Mouse (Mus musculus): ENCODE measurements around the gene Armc9. TPM values are rescaled to one million over a fixed set of nuclear protein-coding genes. Genes with fewer than 3 reads are reported as not detected.

Armc9 gene
- polyA plus RNA-seq, 1 experiment: 24.9 TPM

DNA sequence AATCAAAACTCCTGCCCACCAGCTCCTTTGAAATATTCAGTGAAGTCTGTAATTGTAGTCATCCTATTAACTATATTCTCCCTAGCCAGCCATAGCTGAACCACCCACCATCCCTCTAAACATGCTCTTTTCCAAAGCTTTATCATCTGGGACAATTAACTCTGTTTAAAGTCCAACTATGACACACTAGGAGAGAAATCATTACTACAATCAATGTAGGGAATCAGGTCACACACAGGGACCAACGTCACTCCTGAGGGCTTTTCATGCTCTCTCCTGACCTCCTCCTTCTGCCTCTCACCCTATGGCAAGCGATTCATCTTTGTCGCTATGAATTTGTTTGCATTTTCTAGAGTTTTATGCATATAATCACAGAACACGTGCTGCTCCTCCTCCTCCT, 132.9 kb downstream of the Armc9 start:
- no peak for TF ChIP-seq POLR2A (IDR thresholded peaks at IDR 0.05; ENCODE audit: borderline replicate concordance, insufficient read depth, low read length)
- no peak for TF ChIP-seq CTCF (IDR thresholded peaks at IDR 0.05; ENCODE audit: borderline replicate concordance, insufficient read depth, low read depth, low read length)
- WGBS: 83% methylated on average over 4 of the region's 4 CpGs
- no peak overlapping the region for H3K27ac ChIP-seq (ENCODE audit: insufficient read depth, low read length)
- H3K4me1 ChIP-seq (ENCODE audit: control insufficient read depth, insufficient read depth, low read length): no peaks in the 10 kb centered on the region
- no peak for DNase-seq
- H3K27me3 ChIP-seq (ENCODE audit: control insufficient read depth, insufficient read depth, low read length): no peaks in the 10 kb centered on the region; the same call in 1 of the 2 replicates
- H3K4me3 ChIP-seq (replicated peaks; ENCODE audit: insufficient read depth, low read depth, low read length): no peak overlapping the region

DNA sequence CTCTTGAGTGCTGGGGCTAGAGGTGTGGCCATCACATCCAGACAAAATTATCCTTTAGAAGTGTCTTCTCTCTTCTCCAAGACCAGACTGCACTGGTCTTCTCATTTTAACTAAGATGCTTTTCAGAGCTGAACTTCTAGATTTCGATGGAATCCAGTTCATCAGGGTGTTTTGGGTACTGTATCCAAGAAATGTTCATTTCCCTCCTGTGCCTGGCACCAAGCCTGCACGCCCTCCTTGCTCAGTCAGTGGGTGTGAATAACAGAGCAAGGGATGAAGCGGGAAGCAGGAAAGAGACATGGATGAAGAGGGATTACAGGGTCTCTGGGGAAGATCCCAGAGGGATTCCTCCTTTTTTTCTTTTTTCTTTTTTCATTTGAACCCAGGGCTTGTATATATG, 135.9 kb downstream of the Armc9 start:
- TF ChIP-seq POLR2A (IDR thresholded peaks at IDR 0.05; ENCODE audit: borderline replicate concordance, insufficient read depth, low read length) (no peak), CTCF (IDR thresholded peaks at IDR 0.05; ENCODE audit: borderline replicate concordance, insufficient read depth, low read depth, low read length) (no peak)
- Histone ChIP-seq H3K27me3 (ENCODE audit: control insufficient read depth, insufficient read depth, low read length) (no peaks in the 10 kb centered on the region; the same call in 1 of the 2 replicates), H3K27ac (ENCODE audit: insufficient read depth, low read length) (no peak overlapping the region), H3K4me1 (ENCODE audit: control insufficient read depth, insufficient read depth, low read length) (no peaks in the 10 kb centered on the region), H3K4me3 (replicated peaks; ENCODE audit: insufficient read depth, low read depth, low read length) (no peak overlapping the region)
- DNase-seq: no peak
- 35% methylated on average over 3 of the region's 3 CpGs for WGBS

DNA sequence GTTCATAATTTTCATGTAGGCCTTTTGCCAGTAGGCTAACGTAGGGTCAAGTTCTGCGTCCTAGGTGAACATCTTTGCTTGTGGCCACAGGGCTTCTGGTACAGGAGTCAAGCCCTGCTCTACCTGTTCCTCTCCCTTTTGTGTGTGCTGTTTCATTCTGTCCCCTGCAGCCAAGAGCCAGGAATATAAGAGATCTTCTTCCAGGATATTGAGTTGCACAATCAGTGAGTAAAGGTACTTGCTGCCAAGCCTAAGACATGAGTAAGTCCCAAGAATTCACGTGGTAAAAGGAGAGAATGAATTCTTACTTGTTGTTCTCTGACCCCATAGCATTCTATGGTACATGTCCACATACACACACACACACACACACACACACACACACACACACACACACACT, 138.5 kb downstream of the Armc9 start:
- H3K4me3 ChIP-seq (replicated peaks; ENCODE audit: insufficient read depth, low read depth, low read length): no peak overlapping the region
- no peak for DNase-seq
- H3K27ac ChIP-seq (ENCODE audit: insufficient read depth, low read length): no peak overlapping the region
- no peaks in the 10 kb centered on the region for H3K27me3 ChIP-seq (ENCODE audit: control insufficient read depth, insufficient read depth, low read length)
- WGBS: 86% methylated on average over 3 of the region's 3 CpGs
- TF ChIP-seq CTCF (IDR thresholded peaks at IDR 0.05; ENCODE audit: borderline replicate concordance, insufficient read depth, low read depth, low read length) (no peak), POLR2A (IDR thresholded peaks at IDR 0.05; ENCODE audit: borderline replicate concordance, insufficient read depth, low read length) (no peak)
- H3K4me1 ChIP-seq (ENCODE audit: control insufficient read depth, insufficient read depth, low read length): no peaks in the 10 kb centered on the region

GRCm38 (mm10) chr1:86293868-86294267, 139.3 kb downstream of the Armc9 start:
- Histone ChIP-seq H3K4me3 (replicated peaks; ENCODE audit: insufficient read depth, low read depth, low read length) (no peak overlapping the region), H3K4me1 (ENCODE audit: control insufficient read depth, insufficient read depth, low read length) (no peaks in the 10 kb centered on the region), H3K27me3 (ENCODE audit: control insufficient read depth, insufficient read depth, low read length) (no peaks in the 10 kb centered on the region), H3K27ac (ENCODE audit: insufficient read depth, low read length) (no peak overlapping the region)
- DNase-seq: no peak
- no peak for TF ChIP-seq POLR2A (IDR thresholded peaks at IDR 0.05; ENCODE audit: borderline replicate concordance, insufficient read depth, low read length)
- TF ChIP-seq CTCF (IDR thresholded peaks at IDR 0.05; ENCODE audit: borderline replicate concordance, insufficient read depth, low read depth, low read length): no peak
- WGBS: 87% methylated on average over 5 of the region's 5 CpGs

DNA sequence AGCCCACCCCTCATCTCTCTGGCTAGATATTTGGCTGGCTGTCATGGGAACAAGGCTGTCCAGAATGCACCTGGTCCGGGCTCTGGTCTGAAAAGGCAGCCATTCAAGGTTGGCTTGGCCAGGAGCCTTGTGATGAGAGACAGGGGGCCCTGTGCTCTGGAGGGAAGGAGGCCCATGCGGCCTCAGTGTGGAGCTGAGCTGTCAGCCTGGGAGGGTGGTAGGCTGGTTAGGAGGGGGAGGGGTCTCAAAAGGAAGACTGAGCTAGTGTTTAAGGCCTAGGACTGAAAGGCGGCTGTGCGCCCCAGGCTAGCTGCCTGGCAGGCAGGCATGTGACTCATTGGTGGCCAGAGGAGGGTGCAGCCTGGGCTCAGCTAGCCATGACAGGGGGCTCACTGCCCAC, 139.9 kb downstream of the Armc9 start:
- Histone ChIP-seq H3K27ac (ENCODE audit: insufficient read depth, low read length) (no peak overlapping the region), H3K27me3 (ENCODE audit: control insufficient read depth, insufficient read depth, low read length) (no peaks in the 10 kb centered on the region), H3K4me3 (replicated peaks; ENCODE audit: insufficient read depth, low read depth, low read length) (no peak overlapping the region), H3K4me1 (ENCODE audit: control insufficient read depth, insufficient read depth, low read length) (no peaks in the 10 kb centered on the region)
- TF ChIP-seq POLR2A (IDR thresholded peaks at IDR 0.05; ENCODE audit: borderline replicate concordance, insufficient read depth, low read length): no peak
- no peak for TF ChIP-seq CTCF (IDR thresholded peaks at IDR 0.05; ENCODE audit: borderline replicate concordance, insufficient read depth, low read depth, low read length)
- WGBS: 65% methylated on average over 4 of the region's 4 CpGs
- DNase-seq: no peak

DNA sequence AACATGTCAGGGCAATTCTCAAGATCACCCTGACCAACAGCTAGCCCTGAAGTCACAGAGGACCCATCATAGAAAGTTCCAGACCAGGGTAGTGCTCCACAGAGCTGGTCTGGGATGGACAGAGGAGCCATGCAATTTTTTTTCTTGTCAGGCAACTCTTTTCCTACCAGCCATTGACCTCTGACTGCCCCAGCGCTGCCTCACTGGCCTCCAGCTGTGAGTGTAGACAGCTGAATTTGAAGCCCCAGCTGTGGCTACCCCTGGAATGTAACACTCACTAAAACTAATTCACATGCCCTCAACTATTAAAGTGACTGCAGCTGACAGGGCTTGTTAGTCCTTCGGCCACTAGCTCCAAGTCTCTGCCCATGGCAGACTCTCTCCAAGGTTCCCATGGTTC, 145.5 kb downstream of the Armc9 start:
- H3K4me1 ChIP-seq (ENCODE audit: control insufficient read depth, insufficient read depth, low read length): no peaks in the 10 kb centered on the region
- H3K27ac ChIP-seq (ENCODE audit: insufficient read depth, low read length): no peak overlapping the region
- no peak for TF ChIP-seq CTCF (IDR thresholded peaks at IDR 0.05; ENCODE audit: borderline replicate concordance, insufficient read depth, low read depth, low read length)
- no peak for TF ChIP-seq POLR2A (IDR thresholded peaks at IDR 0.05; ENCODE audit: borderline replicate concordance, insufficient read depth, low read length)
- 67% methylated on average over 2 of the region's 2 CpGs for WGBS
- no peaks in the 10 kb centered on the region for H3K27me3 ChIP-seq (ENCODE audit: control insufficient read depth, insufficient read depth, low read length)
- no peak for DNase-seq
- H3K4me3 ChIP-seq (replicated peaks; ENCODE audit: insufficient read depth, low read depth, low read length): no peak overlapping the region

DNA sequence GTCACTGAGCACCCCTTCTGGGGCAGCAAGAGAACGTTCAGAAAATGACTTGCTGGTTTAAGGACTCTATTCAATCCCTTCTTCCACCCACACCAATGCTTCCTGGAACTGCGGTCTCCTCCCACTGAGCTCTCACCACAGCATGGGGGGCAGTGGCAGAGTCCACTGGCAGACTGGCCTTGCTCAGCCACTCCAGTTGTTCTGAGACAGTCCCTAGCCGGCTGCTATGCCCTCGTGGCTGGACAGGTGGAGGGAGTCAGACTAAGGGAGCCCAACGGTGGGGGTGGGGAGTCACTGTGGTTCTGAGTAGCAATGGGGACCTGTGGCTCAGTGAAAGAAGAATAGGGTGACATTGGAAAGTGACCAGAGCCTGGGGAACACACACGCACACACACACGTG, 146.2 kb downstream of the Armc9 start:
- WGBS: 58% methylated on average over 7 of the region's 7 CpGs
- no peak overlapping the region for H3K4me3 ChIP-seq (replicated peaks; ENCODE audit: insufficient read depth, low read depth, low read length)
- H3K27me3 ChIP-seq (ENCODE audit: control insufficient read depth, insufficient read depth, low read length): no peaks in the 10 kb centered on the region
- TF ChIP-seq POLR2A (IDR thresholded peaks at IDR 0.05; ENCODE audit: borderline replicate concordance, insufficient read depth, low read length): no peak
- no peak for TF ChIP-seq CTCF (IDR thresholded peaks at IDR 0.05; ENCODE audit: borderline replicate concordance, insufficient read depth, low read depth, low read length)
- no peak overlapping the region for H3K27ac ChIP-seq (ENCODE audit: insufficient read depth, low read length)
- no peak for DNase-seq
- no peaks in the 10 kb centered on the region for H3K4me1 ChIP-seq (ENCODE audit: control insufficient read depth, insufficient read depth, low read length)

- 0 out of 2 replicates have a peak, but pooled peaks cover under 1% of the 10 kb centered on the region for H3K4me1 ChIP-seq (ENCODE audit: control insufficient read depth, insufficient read depth, low read length)
- TF ChIP-seq CTCF (IDR thresholded peaks at IDR 0.05; ENCODE audit: borderline replicate concordance, insufficient read depth, low read depth, low read length): peak; percentile 15; the same call in 1 of the 2 replicates
- TF ChIP-seq POLR2A (IDR thresholded peaks at IDR 0.05; ENCODE audit: borderline replicate concordance, insufficient read depth, low read length): no peak
- 61% methylated on average over 6 of the region's 6 CpGs for WGBS
Observed at GRCm38 (mm10) chr1:86301221-86302091, 146.9 kb downstream of the Armc9 start.

More at GRCm38 (mm10) chr1:86301221-86302091, 146.9 kb downstream of the Armc9 start:
- H3K27ac ChIP-seq (ENCODE audit: insufficient read depth, low read length): no peak overlapping the region
- H3K4me3 ChIP-seq (replicated peaks; ENCODE audit: insufficient read depth, low read depth, low read length): no peak overlapping the region
- H3K27me3 ChIP-seq (ENCODE audit: control insufficient read depth, insufficient read depth, low read length): no peaks in the 10 kb centered on the region
- DNase-seq: no peak

Measured in cerebellum, adult 2 months (tissue).